Mouse (Mus musculus): ENCODE results near the gene Faap20. TPM values are rescaled to one million over a fixed set of nuclear protein-coding genes. Genes with fewer than 3 reads are reported as not detected.

Gene Faap20
- polyA plus RNA-seq, 1 experiment = 71.9 TPM

GRCm38 (mm10) chr4:155279926-155280767 lies 30.5 kb downstream of the Faap20 start:
- DNase-seq (ENCODE audit: low read depth) = peak; percentile 68
- TF ChIP-seq POLR2A (IDR thresholded peaks at IDR 0.05; ENCODE audit: borderline replicate concordance, extremely low read depth, insufficient read depth, insufficient read length, poor library complexity, severe bottlenecking) = no peak
- TF ChIP-seq CTCF (IDR thresholded peaks at IDR 0.05; ENCODE audit: borderline replicate concordance, extremely low read depth, insufficient read depth, insufficient read length) = no peak

GRCm38 (mm10) chr4:155280768-155281121 lies 31.1 kb downstream of the Faap20 start:
- DNase-seq (ENCODE audit: low read depth) = no peak
- TF ChIP-seq CTCF (IDR thresholded peaks at IDR 0.05; ENCODE audit: borderline replicate concordance, extremely low read depth, insufficient read depth, insufficient read length) (no peak), POLR2A (IDR thresholded peaks at IDR 0.05; ENCODE audit: borderline replicate concordance, extremely low read depth, insufficient read depth, insufficient read length, poor library complexity, severe bottlenecking) (no peak)

GRCm38 (mm10) chr4:155281227-155281626 lies 31.6 kb downstream of the Faap20 start:
- no peak for DNase-seq (ENCODE audit: low read depth)

GRCm38 (mm10) chr4:155281652-155282051 lies 32.0 kb downstream of the Faap20 start:
- no peak for DNase-seq (ENCODE audit: low read depth)
- TF ChIP-seq POLR2A (IDR thresholded peaks at IDR 0.05; ENCODE audit: borderline replicate concordance, extremely low read depth, insufficient read depth, insufficient read length, poor library complexity, severe bottlenecking) = no peak
- no peak for TF ChIP-seq CTCF (IDR thresholded peaks at IDR 0.05; ENCODE audit: borderline replicate concordance, extremely low read depth, insufficient read depth, insufficient read length)

More at GRCm38 (mm10) chr4:155281227-155281626, 31.6 kb downstream of the Faap20 start:
- TF ChIP-seq CTCF (IDR thresholded peaks at IDR 0.05; ENCODE audit: borderline replicate concordance, extremely low read depth, insufficient read depth, insufficient read length) (no peak), POLR2A (IDR thresholded peaks at IDR 0.05; ENCODE audit: borderline replicate concordance, extremely low read depth, insufficient read depth, insufficient read length, poor library complexity, severe bottlenecking) (no peak)

GRCm38 (mm10) chr4:155282231-155282630 lies 32.6 kb downstream of the Faap20 start:
- TF ChIP-seq POLR2A (IDR thresholded peaks at IDR 0.05; ENCODE audit: borderline replicate concordance, extremely low read depth, insufficient read depth, insufficient read length, poor library complexity, severe bottlenecking) = no peak
- TF ChIP-seq CTCF (IDR thresholded peaks at IDR 0.05; ENCODE audit: borderline replicate concordance, extremely low read depth, insufficient read depth, insufficient read length) = no peak
- DNase-seq (ENCODE audit: low read depth) = no peak

- DNase-seq (ENCODE audit: low read depth) = peak; percentile 44
- TF ChIP-seq POLR2A (IDR thresholded peaks at IDR 0.05; ENCODE audit: borderline replicate concordance, extremely low read depth, insufficient read depth, insufficient read length, poor library complexity, severe bottlenecking) (no peak), CTCF (IDR thresholded peaks at IDR 0.05; ENCODE audit: borderline replicate concordance, extremely low read depth, insufficient read depth, insufficient read length) (no peak)
Measured at GRCm38 (mm10) chr4:155283001-155283503, 33.5 kb downstream of the Faap20 start.

- TF ChIP-seq CTCF (IDR thresholded peaks at IDR 0.05; ENCODE audit: borderline replicate concordance, extremely low read depth, insufficient read depth, insufficient read length) (no peak), POLR2A (IDR thresholded peaks at IDR 0.05; ENCODE audit: borderline replicate concordance, extremely low read depth, insufficient read depth, insufficient read length, poor library complexity, severe bottlenecking) (no peak)
- no peak for DNase-seq (ENCODE audit: low read depth)
Measured at GRCm38 (mm10) chr4:155283585-155283984, 34.0 kb downstream of the Faap20 start.

GRCm38 (mm10) chr4:155284521-155285379 lies 35.1 kb downstream of the Faap20 start:
- no peak for DNase-seq (ENCODE audit: low read depth)

GRCm38 (mm10) chr4:155286090-155286489 lies 36.5 kb downstream of the Faap20 start:
- TF ChIP-seq CTCF (IDR thresholded peaks at IDR 0.05; ENCODE audit: borderline replicate concordance, extremely low read depth, insufficient read depth, insufficient read length) (no peak), POLR2A (IDR thresholded peaks at IDR 0.05; ENCODE audit: borderline replicate concordance, extremely low read depth, insufficient read depth, insufficient read length, poor library complexity, severe bottlenecking) (no peak)
- DNase-seq (ENCODE audit: low read depth) = no peak

More at GRCm38 (mm10) chr4:155284521-155285379, 35.1 kb downstream of the Faap20 start:
- no peak for TF ChIP-seq POLR2A (IDR thresholded peaks at IDR 0.05; ENCODE audit: borderline replicate concordance, extremely low read depth, insufficient read depth, insufficient read length, poor library complexity, severe bottlenecking)
- TF ChIP-seq CTCF (IDR thresholded peaks at IDR 0.05; ENCODE audit: borderline replicate concordance, extremely low read depth, insufficient read depth, insufficient read length) = no peak

- DNase-seq (ENCODE audit: low read depth) = no peak
- no peak for TF ChIP-seq CTCF (IDR thresholded peaks at IDR 0.05; ENCODE audit: borderline replicate concordance, extremely low read depth, insufficient read depth, insufficient read length)
- TF ChIP-seq POLR2A (IDR thresholded peaks at IDR 0.05; ENCODE audit: borderline replicate concordance, extremely low read depth, insufficient read depth, insufficient read length, poor library complexity, severe bottlenecking) = no peak
Measured at GRCm38 (mm10) chr4:155287713-155288112, 38.1 kb downstream of the Faap20 start.

- no peak for TF ChIP-seq CTCF (IDR thresholded peaks at IDR 0.05; ENCODE audit: borderline replicate concordance, extremely low read depth, insufficient read depth, insufficient read length)
- TF ChIP-seq POLR2A (IDR thresholded peaks at IDR 0.05; ENCODE audit: borderline replicate concordance, extremely low read depth, insufficient read depth, insufficient read length, poor library complexity, severe bottlenecking) = no peak
- DNase-seq (ENCODE audit: low read depth) = no peak
Measured at GRCm38 (mm10) chr4:155288586-155288985, 39.0 kb downstream of the Faap20 start.

Measured in brain, embryonic 14.5 days (tissue).